Mouse (Mus musculus) liver, adult 2 months (tissue): ENCODE results near the gene Prf1.

ENCODE experiments used
- CTCF ChIP-seq: fragments of 200-500 bp; IDR thresholded peaks from 2 replicates; pipeline ENCODE4 v1.5.1; 2011; ENCODE audit warnings: low read depth, low read length, control low read depth
- POLR2A ChIP-seq: fragments of 200-500 bp; IDR thresholded peaks from 2 replicates; pipeline ENCODE4 v1.6.1; 2011; ENCODE audit warnings: low read length, control low read depth; ENCODE audit not compliant: insufficient read depth; ENCODE audit errors: extremely low read depth

GRCm38 (mm10) chr10:61315324-61315880, 17.8 kb downstream of the Prf1 start:
- no peak for TF ChIP-seq CTCF
- no peak for TF ChIP-seq POLR2A
